8 mouse cellular contexts compared by ENCODE assay signal in genomic region chr16:93682156-93682688, GRCm38 (mm10). TPM values are rescaled to one million over a fixed set of nuclear protein-coding genes. Genes with fewer than 3 reads are reported as not detected.
DNase-seq lines count a peak whose midpoint lies in the region; ATAC-seq and TF ChIP-seq lines count a peak whose summit lies in the region.

No protein-coding gene starts in this region.

- no peak for TF ChIP-seq CTCF in cortical plate, adult 2 months (IDR thresholded peaks at IDR 0.05; ENCODE audit: extremely low read depth, insufficient read depth, low read length)

- H3K27ac ChIP-seq in kidney, embryonic 14.5 days (ENCODE audit: low read depth, low read length) = no peak overlapping the region
- no peak overlapping the region for H3K27ac ChIP-seq in cortical plate, adult 2 months (ENCODE audit: insufficient read depth, low read length)
- H3K27ac ChIP-seq in hindbrain, embryonic 16.5 days (ENCODE audit: low read depth, low read length) = no peak overlapping the region
- H3K27ac ChIP-seq in midbrain, embryonic 16.5 days (ENCODE audit: low read length) = no peak overlapping the region

- peak overlapping the region; percentile 93 for H3K4me2 ChIP-seq in kidney, embryonic 14.5 days (replicated peaks; ENCODE audit: low read depth, low read length)
- H3K4me2 ChIP-seq in hindbrain, embryonic 16.5 days (ENCODE audit: low read length) = peak overlapping the region; percentile 84
- peak overlapping the region; percentile 66 for H3K4me2 ChIP-seq in midbrain, embryonic 16.5 days (ENCODE audit: low read length)

- H3K9me3 ChIP-seq in kidney, embryonic 14.5 days (ENCODE audit: control insufficient read depth, low read length) = no peaks in the 10 kb centered on the region
- H3K9me3 ChIP-seq in hindbrain, embryonic 16.5 days (ENCODE audit: control insufficient read depth, low read length) = no peaks in the 10 kb centered on the region
- H3K9me3 ChIP-seq in midbrain, embryonic 16.5 days (replicated peaks; ENCODE audit: control insufficient read depth, low read length, poor library complexity, severe bottlenecking) = no peaks in the 10 kb centered on the region; the same call in 1 of the 2 replicates

- DNase-seq in kidney, postnatal 10 days = no peak
- DNase-seq in left cerebral cortex, postnatal 14 days (ENCODE audit: low spot score in 2 of 2) = no peak
- DNase-seq in left cerebral cortex, adult 9 months (ENCODE audit: low spot score in 2 of 2) = no peak
- no peak for DNase-seq in layer of hippocampus, adult 11-12 months (ENCODE audit: low spot score)

- peaks cover 8% of the 10 kb centered on the region; the same call in 1 of the 2 replicates for H3K4me1 ChIP-seq in kidney, embryonic 14.5 days (ENCODE audit: control insufficient read depth, insufficient read depth, low read length)
- 0 out of 2 replicates have a peak, but pooled peaks cover 2% of the 10 kb centered on the region for H3K4me1 ChIP-seq in cortical plate, adult 2 months (ENCODE audit: control insufficient read depth, insufficient read depth, low read length)
- H3K4me1 ChIP-seq in hindbrain, embryonic 16.5 days (ENCODE audit: control insufficient read depth, insufficient read depth, low read depth, low read length) = peaks cover 15% of the 10 kb centered on the region
- H3K4me1 ChIP-seq in midbrain, embryonic 16.5 days (ENCODE audit: control insufficient read depth, insufficient read depth, low read length) = peaks cover 13% of the 10 kb centered on the region

- H3K4me3 ChIP-seq in kidney, embryonic 14.5 days (ENCODE audit: low read length) = peak overlapping the region; percentile 41
- peak overlapping the region; percentile 89; the same call in 1 of the 2 replicates for H3K4me3 ChIP-seq in cortical plate, adult 2 months (ENCODE audit: insufficient read depth, low read length)
- peak overlapping the region; percentile 47 for H3K4me3 ChIP-seq in hindbrain, embryonic 16.5 days (ENCODE audit: low read length)
- H3K4me3 ChIP-seq in midbrain, embryonic 16.5 days (ENCODE audit: low read depth, low read length) = peak overlapping the region; percentile 36

- 20% methylated on average over 13 of the region's 13 CpGs for WGBS in kidney, embryonic 14.5 days
- 31% methylated on average over 13 of the region's 13 CpGs for WGBS in hindbrain, embryonic 16.5 days
- 21% methylated on average over 13 of the region's 13 CpGs for WGBS in midbrain, embryonic 16.5 days

- intact Hi-C loops in left cerebral cortex, postnatal 14 days (cut with DNase I) = loop anchor here (10.0 kb wide), 1 partner anchor 83 kb away; no protein-coding TSS in a partner anchor

- H3K27me3 ChIP-seq in kidney, embryonic 14.5 days (ENCODE audit: control insufficient read depth, insufficient read depth, low read length) = peaks cover 29% of the 10 kb centered on the region
- peaks cover 22% of the 10 kb centered on the region for H3K27me3 ChIP-seq in hindbrain, embryonic 16.5 days (replicated peaks; ENCODE audit: control insufficient read depth, insufficient read depth, low read length)
- peaks cover 39% of the 10 kb centered on the region for H3K27me3 ChIP-seq in midbrain, embryonic 16.5 days (ENCODE audit: control insufficient read depth, insufficient read depth, low read depth, low read length)

- TF ChIP-seq POLR2A in cortical plate, adult 2 months (IDR thresholded peaks at IDR 0.05; ENCODE audit: extremely low read depth, insufficient read depth, low read length) = no peak

- H3K36me3 ChIP-seq in kidney, embryonic 14.5 days (ENCODE audit: control insufficient read depth, insufficient read depth, low read length) = no peaks in the 10 kb centered on the region
- no peaks in the 10 kb centered on the region for H3K36me3 ChIP-seq in hindbrain, embryonic 16.5 days (ENCODE audit: control insufficient read depth, insufficient read depth, low read length)
- H3K36me3 ChIP-seq in midbrain, embryonic 16.5 days (ENCODE audit: control insufficient read depth, insufficient read depth, low read length) = no peaks in the 10 kb centered on the region

- ATAC-seq in kidney, embryonic 14.5 days (ENCODE audit: low FRiP score, low TSS enrichment) = no peak
- no peak for ATAC-seq in hindbrain, embryonic 16.5 days
- no peak for ATAC-seq in midbrain, embryonic 16.5 days

- no peak overlapping the region for H3K9ac ChIP-seq in kidney, embryonic 14.5 days (ENCODE audit: low read depth, low read length)
- H3K9ac ChIP-seq in hindbrain, embryonic 16.5 days (ENCODE audit: low read depth, low read length) = no peak overlapping the region
- H3K9ac ChIP-seq in midbrain, embryonic 16.5 days (ENCODE audit: low read depth, low read length) = no peak overlapping the region

RNA-seq across cellular contexts. Expression of gene Cbr3, which starts 0.8 kb away (rescaled TPM):
- polyA plus RNA-seq in kidney, embryonic 14.5 days (2014; fragmentation: Nextera tagmentation; extraction: Ambion mirVana) = 3.4 and 4.1 TPM in 2 replicates
- 18.5 and 22.1 TPM in 2 replicates for polyA plus RNA-seq in cortical plate, adult 2 months (2012; rRNA removed)
- polyA plus RNA-seq in hindbrain, embryonic 16.5 days (2015; fragmentation: Nextera tagmentation; extraction: Ambion mirVana) = 2.6 and 4.1 TPM in 2 replicates
- polyA plus RNA-seq in midbrain, embryonic 16.5 days (2015; fragmentation: Nextera tagmentation; extraction: Ambion mirVana) = 1.1 and 3.0 TPM in 2 replicates
- 10 to 100 TPM; 13.8 to 16.3 TPM for total RNA-seq in left cerebral cortex, postnatal 14 days (2021)

RNA-seq across cellular contexts. Expression of gene Dop1b, which starts 29.5 kb away (rescaled TPM):
- polyA plus RNA-seq in kidney, embryonic 14.5 days (2014; fragmentation: Nextera tagmentation; extraction: Ambion mirVana) = 21.4 and 21.6 TPM in 2 replicates
- 89.3 and 92.9 TPM in 2 replicates for polyA plus RNA-seq in cortical plate, adult 2 months (2012; rRNA removed)
- 36.9 and 45.2 TPM in 2 replicates for polyA plus RNA-seq in hindbrain, embryonic 16.5 days (2015; fragmentation: Nextera tagmentation; extraction: Ambion mirVana)
- 41.0 and 42.0 TPM in 2 replicates for polyA plus RNA-seq in midbrain, embryonic 16.5 days (2015; fragmentation: Nextera tagmentation; extraction: Ambion mirVana)
- 10 to 100 TPM; 81.0 to 93.6 TPM for total RNA-seq in left cerebral cortex, postnatal 14 days (2021)

RNA-seq across cellular contexts. Expression of gene Gm5678, which starts 54.3 kb away (rescaled TPM):
- polyA plus RNA-seq in kidney, embryonic 14.5 days (2014; fragmentation: Nextera tagmentation; extraction: Ambion mirVana) = not detected in 2 replicates
- 0.36 and 0.79 TPM in 2 replicates for polyA plus RNA-seq in cortical plate, adult 2 months (2012; rRNA removed)
- polyA plus RNA-seq in hindbrain, embryonic 16.5 days (2015; fragmentation: Nextera tagmentation; extraction: Ambion mirVana) = not detected in 2 replicates
- not detected in 2 replicates for polyA plus RNA-seq in midbrain, embryonic 16.5 days (2015; fragmentation: Nextera tagmentation; extraction: Ambion mirVana)
- total RNA-seq in left cerebral cortex, postnatal 14 days (2021) = 1 to 10 TPM; 2.1 to 2.9 TPM

Comparison
In these comparisons a context has a peak if more than half of its experiments do, and no peak if none do; other contexts are left out.
1. H3K4me3 ChIP-seq: peak in every context shown above with its lines; median percentile 89 in cortical plate, adult 2 months; 47 in hindbrain, embryonic 16.5 days; 41 in kidney, embryonic 14.5 days; 36 in midbrain, embryonic 16.5 days.